Mouse (Mus musculus) stomach, embryonic 16.5 days (tissue): ENCODE results near the gene Ndc80. TPM values are rescaled to one million over a fixed set of nuclear protein-coding genes. Genes with fewer than 3 reads are reported as not detected.
A peak's percentile ranks its signal among the peaks of the same experiment; 100 is the strongest.

Experiments
- ATAC-seq: fragments of 200-750 bp; cut with Nextera tagmentation; 2 replicates; pipeline ENCODE4 v1.8.0; 2017; ENCODE audit warnings: moderate number of reproducible peaks, moderate TSS enrichment; ENCODE audit not compliant: insufficient read depth, low FRiP score
- H3K27ac ChIP-seq: fragments of 300-500 bp; sonication (generic); 2 replicates; pipeline ENCODE4 v1.5.1; 2014; ENCODE audit warnings: low read length
- H3K27me3 ChIP-seq: fragments of 300-500 bp; sonication (generic); 2 replicates; pipeline ENCODE4 v1.6.1; 2014; ENCODE audit warnings: low read length, control low read depth, mixed read lengths; ENCODE audit not compliant: control insufficient read depth, insufficient read depth
- H3K36me3 ChIP-seq: fragments of 300-500 bp; sonication (generic); 2 replicates; pipeline ENCODE4 v1.6.1; 2014; ENCODE audit warnings: low read length; ENCODE audit not compliant: control insufficient read depth, insufficient read depth
- H3K4me1 ChIP-seq: fragments of 300-500 bp; sonication (generic); 2 replicates; pipeline ENCODE4 v1.6.1; 2014; ENCODE audit warnings: low read length, control low read depth, mixed read lengths; ENCODE audit not compliant: control insufficient read depth, insufficient read depth
- H3K4me2 ChIP-seq: fragments of 300-500 bp; sonication (generic); 2 replicates; pipeline ENCODE4 v1.6.1; 2014; ENCODE audit warnings: low read depth, low read length, mixed read lengths
- H3K4me3 ChIP-seq: fragments of 300-500 bp; sonication (generic); replicated peaks from 2 replicates; pipeline ENCODE4 v1.5.1; 2014; ENCODE audit warnings: mild to moderate bottlenecking, low read length
- H3K9ac ChIP-seq: fragments of 300-500 bp; sonication (generic); 2 replicates; pipeline ENCODE4 v1.6.1; 2014; ENCODE audit warnings: low read length
- H3K9me3 ChIP-seq: fragments of 300-500 bp; sonication (generic); replicated peaks from 2 replicates; pipeline ENCODE4 v1.6.1; 2016; ENCODE audit warnings: low read length, control low read depth; ENCODE audit not compliant: control insufficient read depth
- WGBS: fragments of 180-500 bp; shearing (Covaris S2); extraction: QIAGEN DNeasy Blood & Tissue Kit; methylation state at CpG from one replicate; pipeline ENCODE4 v1.1.7; 2014; 5-methylcytosine and 5-hydroxymethylcytosine counted together
- polyA plus RNA-seq: library from polyadenylated mRNA; unstranded; fragments of >200 nt; fragmentation: Nextera tagmentation; extraction: Ambion mirVana; gene quantifications from 2 replicates; pipeline ENCODE4 v1.2.1, GENCODE M21; 2015

Gene Ndc80
- polyA plus RNA-seq, 1 experiment from 2014 or later = 37.9 TPM

DNA sequence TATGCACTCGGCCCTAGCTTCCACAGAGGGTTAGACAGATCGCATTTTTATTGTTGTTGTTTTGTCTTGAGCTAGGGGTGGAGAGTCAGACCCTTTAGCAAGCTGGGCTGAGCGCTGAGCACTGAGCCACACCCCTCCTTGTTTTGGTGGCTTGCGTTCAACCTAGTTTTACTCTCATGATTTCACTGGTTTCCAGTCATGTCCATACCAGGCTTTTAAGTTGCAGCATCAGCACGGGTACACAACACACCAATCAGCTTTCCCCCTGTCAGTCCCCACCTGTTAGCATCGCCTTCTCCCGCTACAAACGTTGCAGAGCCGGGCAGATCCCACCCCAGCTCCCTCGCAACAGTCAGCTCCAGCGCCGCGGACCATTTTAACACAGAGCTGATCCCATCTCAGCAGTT is 352 bp downstream of the Ndc80 start:
- ATAC-seq = peak; percentile 4; the same call in 1 of the 2 replicates
- Histone ChIP-seq H3K4me3 (peak overlapping the region; percentile 69), H3K36me3 (no peaks in the 10 kb centered on the region), H3K27ac (peak overlapping the region; percentile 54; the same call in 1 of the 2 replicates), H3K27me3 (no peaks in the 10 kb centered on the region), H3K9me3 (no peaks in the 10 kb centered on the region), H3K9ac (peak overlapping the region; percentile 72), H3K4me2 (peak overlapping the region; percentile 55), H3K4me1 (peaks cover 11% of the 10 kb centered on the region)
- WGBS = under 1% methylated on average over 13 of the region's 13 CpGs

- WGBS = 94% methylated on average over 11 of the region's 11 CpGs
- no peaks in the 10 kb centered on the region for H3K27me3 ChIP-seq
- H3K27ac ChIP-seq = no peak overlapping the region
- ATAC-seq = no peak
- no peaks in the 10 kb centered on the region for H3K9me3 ChIP-seq
- H3K4me3 ChIP-seq = no peak overlapping the region
- H3K4me2 ChIP-seq = no peak overlapping the region
- no peaks in the 10 kb centered on the region for H3K4me1 ChIP-seq
- peaks cover 7% of the 10 kb centered on the region; the same call in 1 of the 2 replicates for H3K36me3 ChIP-seq
- no peak overlapping the region for H3K9ac ChIP-seq
Observed at GRCm38 (mm10) chr17:71510297-71510696, 16.4 kb downstream of the Ndc80 start.

DNA sequence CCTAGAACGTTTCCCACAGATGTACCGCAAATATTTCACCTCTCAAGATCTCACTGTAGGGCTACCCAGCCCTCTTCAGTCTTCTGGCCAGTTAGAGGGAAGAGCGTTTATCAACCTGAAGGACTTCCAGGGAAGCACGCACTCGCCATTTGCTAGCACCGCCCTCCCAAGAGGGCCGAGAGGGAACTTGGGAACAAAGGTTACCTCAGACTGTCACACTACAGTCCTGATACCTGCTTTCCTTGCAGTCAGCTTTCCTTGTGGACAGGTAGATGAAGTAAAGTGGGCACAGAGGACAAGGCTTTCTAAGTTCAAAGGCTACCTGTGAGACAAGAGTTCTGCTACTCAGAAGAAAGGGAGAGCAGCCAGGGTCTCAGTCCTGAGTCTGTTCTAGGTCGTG is 19.8 kb downstream of the Ndc80 start:
- no peak overlapping the region for H3K9ac ChIP-seq
- peaks cover 7% of the 10 kb centered on the region for H3K36me3 ChIP-seq
- no peak overlapping the region for H3K27ac ChIP-seq
- WGBS = 84% methylated on average over 8 of the region's 8 CpGs
- no peak overlapping the region for H3K4me2 ChIP-seq
- H3K4me3 ChIP-seq = no peak overlapping the region
- no peaks in the 10 kb centered on the region for H3K9me3 ChIP-seq
- ATAC-seq = no peak
- no peaks in the 10 kb centered on the region for H3K27me3 ChIP-seq
- no peaks in the 10 kb centered on the region for H3K4me1 ChIP-seq

DNA sequence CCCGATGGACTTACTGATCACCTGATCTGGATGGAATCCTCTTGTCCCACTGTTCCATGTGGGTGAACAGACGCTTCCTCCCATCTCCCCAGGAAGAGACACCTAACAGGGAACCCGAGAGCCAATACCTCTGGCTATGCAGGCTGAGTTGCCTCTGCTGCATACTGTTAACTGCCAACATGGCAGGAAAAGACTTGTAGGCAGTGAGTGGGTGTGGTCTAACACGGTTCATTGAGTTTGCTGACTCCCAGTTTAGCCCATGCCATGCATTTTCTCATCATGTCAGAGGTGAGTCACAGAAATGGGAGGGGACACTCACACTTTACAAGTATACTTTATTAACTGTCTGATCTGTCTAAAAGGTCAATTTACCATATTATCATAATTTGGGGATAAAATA is 30.9 kb downstream of the Ndc80 start:
- H3K27me3 ChIP-seq = no peaks in the 10 kb centered on the region
- H3K9me3 ChIP-seq = no peaks in the 10 kb centered on the region
- no peak overlapping the region for H3K4me2 ChIP-seq
- no peaks in the 10 kb centered on the region for H3K4me1 ChIP-seq
- H3K36me3 ChIP-seq = peaks cover 12% of the 10 kb centered on the region
- no peak overlapping the region for H3K27ac ChIP-seq
- no peak overlapping the region for H3K4me3 ChIP-seq
- no peak overlapping the region for H3K9ac ChIP-seq
- ATAC-seq = no peak
- WGBS = 84% methylated on average over 4 of the region's 4 CpGs

- ATAC-seq = peak; percentile 79; the same call in 1 of the 2 replicates
- H3K27me3 ChIP-seq = no peaks in the 10 kb centered on the region
- H3K9me3 ChIP-seq = no peaks in the 10 kb centered on the region
- H3K4me1 ChIP-seq = no peaks in the 10 kb centered on the region
- no peak overlapping the region for H3K4me2 ChIP-seq
- peak overlapping the region; percentile 46; the same call in 1 of the 2 replicates for H3K27ac ChIP-seq
- H3K36me3 ChIP-seq = 0 out of 2 replicates have a peak, but pooled peaks cover 7% of the 10 kb centered on the region
- no peak overlapping the region for H3K9ac ChIP-seq
- no peak overlapping the region for H3K4me3 ChIP-seq
- 27% methylated on average over 4 of the region's 4 CpGs for WGBS
Observed at GRCm38 (mm10) chr17:71491332-71491686, 35.3 kb downstream of the Ndc80 start.

GRCm38 (mm10) chr17:71490666-71491331 is 35.9 kb downstream of the Ndc80 start:
- no peak overlapping the region for H3K4me3 ChIP-seq
- no peak overlapping the region for H3K4me2 ChIP-seq
- H3K9ac ChIP-seq = no peak overlapping the region
- no peak for ATAC-seq
- peak overlapping the region; percentile 46; the same call in 1 of the 2 replicates for H3K27ac ChIP-seq
- 56% methylated on average over 9 of the region's 9 CpGs for whole genome bisulfite sequencing
- no peaks in the 10 kb centered on the region for H3K9me3 ChIP-seq
- 0 out of 2 replicates have a peak, but pooled peaks cover 4% of the 10 kb centered on the region for H3K36me3 ChIP-seq
- H3K27me3 ChIP-seq = no peaks in the 10 kb centered on the region
- no peaks in the 10 kb centered on the region for H3K4me1 ChIP-seq

GRCm38 (mm10) chr17:71489703-71490461 is 36.8 kb downstream of the Ndc80 start:
- H3K9me3 ChIP-seq = no peaks in the 10 kb centered on the region
- H3K27me3 ChIP-seq = no peaks in the 10 kb centered on the region
- H3K9ac ChIP-seq = no peak overlapping the region
- no peak overlapping the region for H3K27ac ChIP-seq
- WGBS = 74% methylated on average over 9 of the region's 9 CpGs
- no peaks in the 10 kb centered on the region for H3K36me3 ChIP-seq
- ATAC-seq = no peak
- no peaks in the 10 kb centered on the region for H3K4me1 ChIP-seq
- H3K4me2 ChIP-seq = no peak overlapping the region
- no peak overlapping the region for H3K4me3 ChIP-seq

GRCm38 (mm10) chr17:71486231-71486851 is 40.3 kb downstream of the Ndc80 start:
- H3K4me3 ChIP-seq = 0 out of 2 replicates have a peak overlapping the region, but pooled peaks have one; percentile 6
- no peak for ATAC-seq
- H3K27ac ChIP-seq = peak overlapping the region; percentile 47
- 26% methylated on average over 8 of the region's 8 CpGs for WGBS
- H3K4me2 ChIP-seq = peak overlapping the region; percentile 31
- H3K27me3 ChIP-seq = no peaks in the 10 kb centered on the region
- peak overlapping the region; percentile 42; the same call in 1 of the 2 replicates for H3K9ac ChIP-seq
- no peaks in the 10 kb centered on the region for H3K36me3 ChIP-seq
- no peaks in the 10 kb centered on the region for H3K9me3 ChIP-seq
- H3K4me1 ChIP-seq = no peaks in the 10 kb centered on the region

DNA sequence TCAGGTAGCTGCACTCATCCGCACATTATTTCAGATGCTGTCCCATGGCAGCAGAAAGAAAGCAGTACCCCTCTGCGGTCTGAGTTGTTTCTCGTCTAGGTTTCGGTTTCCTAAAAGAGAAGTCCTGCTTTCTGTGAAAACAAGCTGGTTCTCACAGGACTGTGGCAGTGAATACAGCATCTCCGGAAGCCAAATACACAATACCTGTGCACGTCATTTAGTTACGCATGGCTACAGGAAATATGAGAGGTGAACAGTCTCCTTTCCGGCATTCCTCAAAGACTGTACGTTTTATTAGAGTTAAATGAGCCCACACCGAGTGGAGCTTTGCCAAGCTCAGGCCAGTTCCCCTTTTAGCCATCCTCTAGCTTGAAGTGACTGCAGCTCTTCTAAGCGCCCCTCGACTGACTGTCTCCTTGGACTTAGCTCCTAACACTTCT is 40.8 kb downstream of the Ndc80 start:
- Histone ChIP-seq H3K36me3 (no peaks in the 10 kb centered on the region), H3K4me1 (no peaks in the 10 kb centered on the region), H3K27ac (peak overlapping the region; percentile 47), H3K27me3 (no peaks in the 10 kb centered on the region), H3K9ac (peak overlapping the region; percentile 42), H3K4me3 (0 out of 2 replicates have a peak overlapping the region, but pooled peaks have one; percentile 6), H3K9me3 (no peaks in the 10 kb centered on the region), H3K4me2 (peak overlapping the region; percentile 31)
- no peak for ATAC-seq
- WGBS = 57% methylated on average over 12 of the region's 12 CpGs
